7 mouse cellular contexts compared by ENCODE assay signal in genomic region chr1:91755102-91755501, GRCm38 (mm10). TPM values are rescaled to one million over a fixed set of nuclear protein-coding genes. Genes with fewer than 3 reads are reported as not detected.
DNase-seq lines count a peak whose midpoint lies in the region; ATAC-seq and TF ChIP-seq lines count a peak whose summit lies in the region.

No protein-coding gene starts in this region.

- peak; percentile 62 to 82 for DNase-seq in adrenal gland, adult (ENCODE audit: inconsistent age in 2 of 2, low spot score in 1 of 2)
- DNase-seq in cerebellum, postnatal 4 days (ENCODE audit: low spot score in 2 of 2), result peak; percentile 41 to 77
- peak; percentile 23 to 32 for DNase-seq in gastrocnemius, adult 8-10 months (ENCODE audit: low spot score in 2 of 2)
- peak; percentile 51 for DNase-seq in induced T-regulatory cell, adult 2 months (ENCODE audit: low read depth)
- DNase-seq in left cerebral cortex, adult 2 months (ENCODE audit: extremely low spot score in 1 of 2, low spot score in 2 of 2), result peak; percentile 69 to 70
- DNase-seq in midbrain, embryonic 14.5 days, result peak; percentile 91

- intact Hi-C loops in left cerebral cortex, adult 2 months (cut with DNase I), result loop anchor here (1.0 to 5.0 kb wide), 5 partner anchors 117 to 232 kb away; no protein-coding TSS in a partner anchor

- ATAC-seq in midbrain, embryonic 14.5 days (ENCODE audit: low FRiP score, low TSS enrichment), result peak; percentile 80
- no peak; the same call in 1 of the 2 replicates for ATAC-seq in stomach, embryonic 15.5 days (ENCODE audit: insufficient read depth, low FRiP score, low read depth)

- peaks cover 7% of the 10 kb centered on the region; the same call in 1 of the 2 replicates for H3K27me3 ChIP-seq in midbrain, embryonic 14.5 days (ENCODE audit: control insufficient read depth, insufficient read depth, low read length)
- no peaks in the 10 kb centered on the region for H3K27me3 ChIP-seq in stomach, embryonic 15.5 days (replicated peaks)

- peak; percentile 78 for TF ChIP-seq CTCF in left cerebral cortex, adult 2 months (IDR thresholded peaks at IDR 0.05)

- H3K27ac ChIP-seq in left cerebral cortex, adult 2 months, result no peak overlapping the region
- no peak overlapping the region for H3K27ac ChIP-seq in midbrain, embryonic 14.5 days (replicated peaks; ENCODE audit: low read depth, low read length)
- H3K27ac ChIP-seq in stomach, embryonic 15.5 days, result no peak overlapping the region

- H3K9me3 ChIP-seq in midbrain, embryonic 14.5 days (ENCODE audit: control insufficient read depth, low read length), result no peaks in the 10 kb centered on the region
- no peaks in the 10 kb centered on the region for H3K9me3 ChIP-seq in stomach, embryonic 15.5 days

- no peak overlapping the region; the same call in 1 of the 2 replicates for H3K9ac ChIP-seq in midbrain, embryonic 14.5 days (replicated peaks; ENCODE audit: low read length)
- H3K9ac ChIP-seq in stomach, embryonic 15.5 days, result no peak overlapping the region

- H3K4me3 ChIP-seq in left cerebral cortex, adult 2 months, result no peak overlapping the region
- H3K4me3 ChIP-seq in midbrain, embryonic 14.5 days (replicated peaks; ENCODE audit: low read depth, low read length), result no peak overlapping the region
- no peak overlapping the region for H3K4me3 ChIP-seq in stomach, embryonic 15.5 days (replicated peaks)

- 0% methylated on average over 9 of the region's 9 CpGs for WGBS in midbrain, embryonic 14.5 days
- WGBS in stomach, embryonic 15.5 days, result 2% methylated on average over 9 of the region's 9 CpGs

- H3K4me1 ChIP-seq in midbrain, embryonic 14.5 days (ENCODE audit: control insufficient read depth, insufficient read depth, low read length), result peaks cover 17% of the 10 kb centered on the region
- H3K4me1 ChIP-seq in stomach, embryonic 15.5 days, result peaks cover 10% of the 10 kb centered on the region

- H3K4me2 ChIP-seq in midbrain, embryonic 14.5 days (ENCODE audit: low read length), result peak overlapping the region; percentile 45
- peak overlapping the region; percentile 41 for H3K4me2 ChIP-seq in stomach, embryonic 15.5 days

- H3K36me3 ChIP-seq in midbrain, embryonic 14.5 days (ENCODE audit: control insufficient read depth, insufficient read depth, low read length), result no peaks in the 10 kb centered on the region
- no peaks in the 10 kb centered on the region for H3K36me3 ChIP-seq in stomach, embryonic 15.5 days

RNA-seq across cellular contexts. Expression of gene Twist2, which starts 46.2 kb away (rescaled TPM):
- 1 to 10 TPM in 2 of 4 experiments, under 1 TPM in 2; 0.65 to 1.3 (median 0.93) TPM for total RNA-seq in gastrocnemius, adult 8-10 months (2022)
- 1 to 10 TPM; 1.2 to 1.3 TPM for total RNA-seq in left cerebral cortex, adult 2 months (2021)
- polyA plus RNA-seq in midbrain, embryonic 14.5 days (2014; fragmentation: Nextera tagmentation; extraction: Ambion mirVana), result 1.4 and 1.6 TPM in 2 replicates
- polyA plus RNA-seq in stomach, embryonic 15.5 days (2015; fragmentation: Nextera tagmentation; extraction: Ambion mirVana), result 7.9 and 9.0 TPM in 2 replicates

Comparison
In these comparisons a context has a peak if more than half of its experiments do, and no peak if none do; other contexts are left out.
1. DNase-seq: peak in every context shown above with its lines; median percentile 91 in midbrain, embryonic 14.5 days; 72 in adrenal gland, adult; 70 in left cerebral cortex, adult 2 months; 59 in cerebellum, postnatal 4 days; 51 in induced T-regulatory cell, adult 2 months; 28 in gastrocnemius, adult 8-10 months.